Mouse (Mus musculus) embryonic facial prominence, embryonic 15.5 days (tissue): ENCODE data around the gene Bbs7. TPM values are rescaled to one million over a fixed set of nuclear protein-coding genes. Genes with fewer than 3 reads are reported as not detected.
A peak's percentile ranks its signal among the peaks of the same experiment; 100 is the strongest.
"Not testable (repeated sequence)": the region's sequence is repeated elsewhere in the genome, so short reads cannot be mapped to it uniquely, and the experiment has no call there.

Experiments
- ATAC-seq: fragments of 200-750 bp; cut with Nextera tagmentation; 2 replicates; pipeline ENCODE4 v1.8.0; 2017; ENCODE audit warnings: low read depth, moderate TSS enrichment; ENCODE audit not compliant: insufficient number of reproducible peaks, low FRiP score, low TSS enrichment
- H3K27ac ChIP-seq: fragments of 300-500 bp; sonication (generic); replicated peaks from 2 replicates; pipeline ENCODE4 v1.5.1; 2015; ENCODE audit warnings: mild to moderate bottlenecking, inconsistent platforms
- H3K27me3 ChIP-seq: fragments of 300-500 bp; sonication (generic); 2 replicates; pipeline ENCODE4 v1.6.1; 2015; ENCODE audit warnings: inconsistent platforms
- H3K36me3 ChIP-seq: fragments of 300-500 bp; sonication (generic); 2 replicates; pipeline ENCODE4 v1.6.1; 2015; ENCODE audit warnings: mild to moderate bottlenecking, inconsistent platforms
- H3K4me1 ChIP-seq: fragments of 300-500 bp; sonication (generic); 2 replicates; pipeline ENCODE4 v1.6.1; 2015; ENCODE audit warnings: inconsistent platforms
- H3K4me2 ChIP-seq: fragments of 300-500 bp; sonication (generic); replicated peaks from 2 replicates; pipeline ENCODE4 v1.6.1; 2015; ENCODE audit warnings: mild to moderate bottlenecking, inconsistent platforms
- H3K4me3 ChIP-seq: fragments of 300-500 bp; sonication (generic); replicated peaks from 2 replicates; pipeline ENCODE4 v1.5.1; 2015; ENCODE audit warnings: mild to moderate bottlenecking, inconsistent platforms
- H3K9ac ChIP-seq: fragments of 300-500 bp; sonication (generic); 2 replicates; pipeline ENCODE4 v1.6.1; 2015; ENCODE audit warnings: inconsistent platforms
- H3K9me3 ChIP-seq: fragments of 300-500 bp; sonication (generic); replicated peaks from 2 replicates; pipeline ENCODE4 v1.6.1; 2016; ENCODE audit warnings: inconsistent platforms
- WGBS: fragments of 180-500 bp; shearing (Covaris S2); methylation state at CpG from one replicate; pipeline ENCODE4 v1.1.7; 2015; 5-methylcytosine and 5-hydroxymethylcytosine counted together
- polyA plus RNA-seq: library from polyadenylated mRNA; unstranded; fragments of >200 nt; fragmentation: Nextera tagmentation; extraction: Ambion mirVana; gene quantifications from 2 replicates; pipeline ENCODE4 v1.2.1, GENCODE M21; 2015

Gene Bbs7
- polyA plus RNA-seq = 17.5 and 17.9 TPM in 2 replicates

GRCm38 (mm10) chr3:36613202-36613907, at the start of gene Bbs7:
Bbs7 (minus strand) TSS chr3:36613477.
- Histone ChIP-seq H3K4me2 (peak within 1 kb of the TSS; percentile 73), H3K9me3 (no peaks in the 10 kb centered on the region), H3K27ac (peak within 1 kb of the TSS; percentile 45; the same call in 1 of the 2 replicates), H3K4me3 (peak within 1 kb of the TSS; percentile 71), H3K9ac (peak within 1 kb of the TSS; percentile 67), H3K36me3 (no peaks in the 10 kb centered on the region), H3K27me3 (no peaks in the 10 kb centered on the region), H3K4me1 (no peaks in the 10 kb centered on the region)
- peak; percentile 99 for ATAC-seq
- WGBS = 3% methylated on average over 38 of the region's 38 CpGs

- not testable (repeated sequence) for H3K4me1 ChIP-seq, H3K9me3 ChIP-seq, H3K36me3 ChIP-seq, H3K27ac ChIP-seq, H3K4me2 ChIP-seq, ATAC-seq, H3K9ac ChIP-seq, H3K27me3 ChIP-seq, H3K4me3 ChIP-seq
Observed at GRCm38 (mm10) chr3:36645245-36645559, 31.9 kb upstream of the Bbs7 start.

DNA sequence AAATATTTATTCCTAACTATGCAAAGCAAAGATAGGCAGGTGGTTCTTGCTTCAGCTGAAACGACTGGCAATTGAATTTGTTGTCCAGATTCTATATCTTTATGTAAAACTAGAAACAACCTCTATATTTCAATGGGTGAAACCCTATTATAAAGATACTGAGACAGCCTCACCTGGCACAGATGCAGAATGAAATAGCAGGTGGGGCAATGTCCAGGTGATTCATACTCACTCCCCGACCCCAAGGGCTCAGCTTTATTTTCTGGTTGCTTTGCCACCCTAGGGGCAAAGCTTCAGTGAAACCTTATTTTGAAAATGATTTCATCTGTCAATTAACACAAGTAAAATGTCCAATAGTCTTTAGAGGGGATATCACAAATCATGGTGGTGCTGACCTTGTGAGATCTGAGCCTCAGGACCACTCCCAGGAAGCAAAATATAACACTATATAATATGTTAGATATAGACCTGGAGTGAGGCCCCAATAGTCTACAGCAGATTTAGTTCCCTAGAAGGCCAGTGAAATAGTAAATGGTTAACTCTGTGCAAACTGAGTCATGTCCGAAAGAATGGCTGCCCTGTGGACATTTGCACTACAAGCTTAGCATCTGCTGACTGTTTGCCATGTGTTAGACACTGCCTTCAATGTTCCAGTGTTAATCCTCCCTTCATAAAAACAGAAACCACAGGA, 31.4 kb upstream of the Bbs7 start:
- H3K4me1 ChIP-seq = no peaks in the 10 kb centered on the region
- no peak overlapping the region for H3K9ac ChIP-seq
- 73% methylated on average over 3 of the region's 3 CpGs for WGBS
- no peak overlapping the region for H3K4me2 ChIP-seq
- no peak for ATAC-seq
- no peaks in the 10 kb centered on the region for H3K9me3 ChIP-seq
- H3K4me3 ChIP-seq = no peak overlapping the region
- H3K27ac ChIP-seq = no peak overlapping the region
- no peaks in the 10 kb centered on the region for H3K27me3 ChIP-seq
- no peaks in the 10 kb centered on the region for H3K36me3 ChIP-seq

DNA sequence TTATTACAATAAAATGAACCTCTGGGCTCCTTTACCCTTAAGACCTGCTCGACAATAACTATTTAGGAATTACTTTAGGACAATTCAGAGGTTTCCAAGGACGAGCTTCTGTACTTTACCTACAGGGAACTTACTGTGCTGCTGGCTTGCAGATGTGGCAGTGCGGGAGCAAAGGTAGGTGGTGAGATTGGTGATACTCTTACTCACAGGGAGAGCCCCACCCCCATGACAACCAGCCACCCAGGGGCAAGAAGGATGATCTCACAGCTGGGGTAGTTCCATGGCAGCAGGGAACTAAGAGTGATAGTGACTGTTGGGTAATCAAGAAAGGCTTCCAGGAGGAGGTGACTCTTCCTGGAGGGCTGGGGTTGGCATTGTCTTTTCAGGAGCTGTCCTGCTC, 30.1 kb upstream of the Bbs7 start:
- H3K27me3 ChIP-seq = no peaks in the 10 kb centered on the region
- H3K4me1 ChIP-seq = no peaks in the 10 kb centered on the region
- H3K9me3 ChIP-seq = no peaks in the 10 kb centered on the region
- no peak overlapping the region for H3K4me2 ChIP-seq
- WGBS = 76% methylated on average over 3 of the region's 3 CpGs
- no peak overlapping the region for H3K27ac ChIP-seq
- ATAC-seq = no peak
- no peak overlapping the region for H3K9ac ChIP-seq
- H3K36me3 ChIP-seq = no peaks in the 10 kb centered on the region
- H3K4me3 ChIP-seq = no peak overlapping the region

- 53% methylated on average over 13 of the region's 13 CpGs for WGBS
- H3K4me3 ChIP-seq = no peak overlapping the region
- ATAC-seq = no peak
Observed at GRCm38 (mm10) chr3:36642736-36643135, 29.5 kb upstream of the Bbs7 start.

DNA sequence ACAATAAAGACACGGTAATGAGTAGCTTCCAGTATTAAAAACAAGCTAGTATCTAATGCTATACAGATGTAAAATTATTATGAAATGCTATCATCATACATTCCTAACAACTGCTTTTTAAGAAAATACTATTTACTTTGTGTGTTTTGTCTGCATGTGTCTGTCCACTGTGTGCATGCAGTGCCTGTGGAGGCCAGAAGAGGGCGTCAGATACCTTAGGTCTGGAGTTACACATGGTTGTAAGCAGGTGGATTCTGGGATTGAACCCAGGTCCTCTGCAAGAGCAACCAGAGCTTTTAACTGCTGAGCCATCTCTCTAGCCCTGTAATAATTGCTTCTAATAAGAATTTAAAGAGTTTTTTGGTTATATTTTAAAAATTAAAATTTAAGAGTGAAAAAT, 27.5 kb upstream of the Bbs7 start:
- Histone ChIP-seq H3K36me3 (no peaks in the 10 kb centered on the region), H3K27me3 (no peaks in the 10 kb centered on the region), H3K4me2 (no peak overlapping the region), H3K27ac (no peak overlapping the region), H3K4me1 (no peaks in the 10 kb centered on the region), H3K4me3 (no peak overlapping the region), H3K9ac (no peak overlapping the region), H3K9me3 (no peaks in the 10 kb centered on the region)
- 67% methylated on average over 2 of the region's 2 CpGs for WGBS
- ATAC-seq = no peak

More at GRCm38 (mm10) chr3:36642736-36643135, 29.5 kb upstream of the Bbs7 start:
- no peak overlapping the region for H3K4me2 ChIP-seq
- no peaks in the 10 kb centered on the region for H3K9me3 ChIP-seq
- H3K36me3 ChIP-seq = no peaks in the 10 kb centered on the region
- H3K27me3 ChIP-seq = no peaks in the 10 kb centered on the region
- no peaks in the 10 kb centered on the region for H3K4me1 ChIP-seq
- H3K27ac ChIP-seq = no peak overlapping the region
- H3K9ac ChIP-seq = no peak overlapping the region

- Histone ChIP-seq H3K4me2 (no peak overlapping the region), H3K4me3 (no peak overlapping the region), H3K27me3 (no peaks in the 10 kb centered on the region), H3K9ac (no peak overlapping the region), H3K36me3 (no peaks in the 10 kb centered on the region), H3K9me3 (no peaks in the 10 kb centered on the region), H3K4me1 (no peaks in the 10 kb centered on the region), H3K27ac (no peak overlapping the region)
- 13% methylated on average over 4 of the region's 4 CpGs for WGBS
- no peak for ATAC-seq
Observed at GRCm38 (mm10) chr3:36635449-36635848, 22.2 kb upstream of the Bbs7 start.

DNA sequence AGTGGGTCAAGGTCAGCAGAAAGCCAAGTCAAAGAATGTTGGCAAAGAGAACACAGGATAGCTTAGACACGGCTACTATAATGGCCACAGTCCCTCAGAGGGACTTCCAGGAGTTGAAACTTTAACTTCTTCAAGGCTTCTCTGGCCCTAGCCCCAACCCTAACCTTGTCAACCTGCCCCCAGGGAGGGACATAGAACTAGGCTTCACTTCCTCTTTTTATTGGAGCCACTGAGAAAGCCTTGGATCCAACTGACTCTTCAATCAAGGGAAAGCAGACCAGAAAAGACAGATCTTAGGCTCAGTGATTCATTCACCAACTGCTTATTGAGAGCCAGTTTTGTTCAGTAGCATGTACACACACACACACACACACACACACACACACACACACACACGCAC, 13.5 kb upstream of the Bbs7 start:
- H3K4me1 ChIP-seq = no peaks in the 10 kb centered on the region
- H3K27me3 ChIP-seq = no peaks in the 10 kb centered on the region
- H3K9me3 ChIP-seq = no peaks in the 10 kb centered on the region
- no peak for ATAC-seq
- no peaks in the 10 kb centered on the region for H3K36me3 ChIP-seq
- H3K27ac ChIP-seq = no peak overlapping the region
- WGBS = 62% methylated on average over 2 of the region's 2 CpGs
- H3K9ac ChIP-seq = no peak overlapping the region
- no peak overlapping the region for H3K4me2 ChIP-seq
- H3K4me3 ChIP-seq = no peak overlapping the region

- WGBS = 59% methylated on average over 7 of the region's 7 CpGs
- Histone ChIP-seq H3K4me2 (no peak overlapping the region), H3K4me3 (no peak overlapping the region), H3K36me3 (no peaks in the 10 kb centered on the region), H3K4me1 (no peaks in the 10 kb centered on the region), H3K27ac (no peak overlapping the region), H3K27me3 (no peaks in the 10 kb centered on the region), H3K9me3 (no peaks in the 10 kb centered on the region), H3K9ac (no peak overlapping the region)
- ATAC-seq = no peak
Observed at GRCm38 (mm10) chr3:36618181-36618580, 4.9 kb upstream of the Bbs7 start.

- H3K4me2 ChIP-seq = peak overlapping the region; percentile 73
- WGBS = 64% methylated on average over 5 of the region's 5 CpGs
- no peaks in the 10 kb centered on the region for H3K36me3 ChIP-seq
Observed at GRCm38 (mm10) chr3:36613908-36614255, 605 bp upstream of the Bbs7 start.

DNA sequence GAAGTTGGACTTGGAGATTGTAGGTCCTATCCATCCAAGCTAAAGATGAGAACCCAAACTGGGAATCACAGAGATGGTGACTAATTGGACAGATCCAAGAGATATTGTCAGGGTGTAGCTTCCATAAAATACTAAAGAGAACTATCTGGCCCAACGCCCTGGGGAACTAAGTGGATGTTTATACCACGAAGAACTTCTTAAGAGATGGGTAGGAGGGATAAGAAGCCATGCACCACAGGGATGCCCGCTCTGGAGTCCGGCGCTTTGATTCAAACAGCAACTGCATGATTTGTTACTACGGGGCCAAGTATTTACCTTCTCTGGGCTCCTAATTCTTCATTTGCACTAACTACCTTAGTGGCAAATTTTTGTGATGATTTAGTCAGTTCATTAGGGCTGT, 590 bp downstream of the Bbs7 start:
- no peaks in the 10 kb centered on the region for H3K9me3 ChIP-seq
- H3K9ac ChIP-seq = peak overlapping the region; percentile 67
- H3K4me3 ChIP-seq = peak overlapping the region; percentile 71
- H3K4me2 ChIP-seq = peak overlapping the region; percentile 73
- peak overlapping the region; percentile 45; the same call in 1 of the 2 replicates for H3K27ac ChIP-seq
- no peaks in the 10 kb centered on the region for H3K4me1 ChIP-seq
- ATAC-seq = no peak
- WGBS = 4% methylated on average over 6 of the region's 6 CpGs
- H3K27me3 ChIP-seq = no peaks in the 10 kb centered on the region
- H3K36me3 ChIP-seq = no peaks in the 10 kb centered on the region

More at GRCm38 (mm10) chr3:36613908-36614255, 605 bp upstream of the Bbs7 start:
- H3K27me3 ChIP-seq = no peaks in the 10 kb centered on the region
- H3K4me1 ChIP-seq = no peaks in the 10 kb centered on the region
- ATAC-seq = no peak
- no peaks in the 10 kb centered on the region for H3K9me3 ChIP-seq
- no peak overlapping the region for H3K9ac ChIP-seq
- no peak overlapping the region for H3K27ac ChIP-seq
- H3K4me3 ChIP-seq = no peak overlapping the region
